Mouse (Mus musculus): ENCODE data around the gene Pxmp2.

- no peak for TF ChIP-seq MAFK (IDR thresholded peaks at IDR 0.05; ENCODE audit: insufficient read depth, low read depth, low read length)
- TF ChIP-seq ZNF384 (IDR thresholded peaks at IDR 0.05; ENCODE audit: low read depth, low read length), result no peak
- TF ChIP-seq HCFC1 (IDR thresholded peaks at IDR 0.05; ENCODE audit: borderline replicate concordance, insufficient read depth, low read length), result no peak
- TF ChIP-seq CHD2 (IDR thresholded peaks at IDR 0.05; ENCODE audit: low read depth, low read length), result no peak
- no peak for TF ChIP-seq ZC3H11A (IDR thresholded peaks at IDR 0.05; ENCODE audit: borderline replicate concordance, low read depth, low read length)
These were observed 11.8 kb downstream of the Pxmp2 start for GRCm38 (mm10) chr5:110274147-110274546.

All from ES-E14 (cell line).